Mouse (Mus musculus) heart, postnatal 0 days (tissue): ENCODE data around the gene Fam20b. TPM values are rescaled to one million over a fixed set of nuclear protein-coding genes. Genes with fewer than 3 reads are reported as not detected.
A peak's percentile ranks its signal among the peaks of the same experiment; 100 is the strongest.

Source experiments
- ATAC-seq: fragments of 200-750 bp; cut with Nextera tagmentation; 2 replicates; pipeline ENCODE4 v1.8.0; 2017; ENCODE audit warnings: low read depth, moderate number of reproducible peaks, moderate library complexity; ENCODE audit not compliant: insufficient read depth
- DNase-seq: peaks from one replicate; pipeline ENCODE4 v3.0.0-alpha.2; 2016; ENCODE audit warnings: low spot score
- H3K27ac ChIP-seq: fragments of 300-500 bp; sonication (generic); 2 replicates; pipeline ENCODE4 v1.5.1; 2014; ENCODE audit warnings: low read depth, mild to moderate bottlenecking
- H3K27me3 ChIP-seq: fragments of 300-500 bp; sonication (generic); 2 replicates; pipeline ENCODE4 v1.6.1; 2014; ENCODE audit warnings: low read length, mixed read lengths; ENCODE audit not compliant: control insufficient read depth, insufficient read depth
- H3K36me3 ChIP-seq: fragments of 300-500 bp; sonication (generic); replicated peaks from 2 replicates; pipeline ENCODE4 v1.6.1; 2014; ENCODE audit warnings: low read length, mixed read lengths; ENCODE audit not compliant: control insufficient read depth, insufficient read depth
- H3K4me1 ChIP-seq: fragments of 300-500 bp; sonication (generic); 2 replicates; pipeline ENCODE4 v1.6.1; 2014; ENCODE audit warnings: antibody characterized with exemption; ENCODE audit not compliant: control insufficient read depth, insufficient read depth
- H3K4me2 ChIP-seq: fragments of 300-500 bp; sonication (generic); 2 replicates; pipeline ENCODE4 v1.6.1; 2014; ENCODE audit warnings: low read depth, mild to moderate bottlenecking, low read length, moderate library complexity
- H3K4me3 ChIP-seq: fragments of 300-500 bp; sonication (generic); 2 replicates; pipeline ENCODE4 v1.5.1; 2014; ENCODE audit warnings: low read depth, low read length
- H3K9ac ChIP-seq: fragments of 300-500 bp; sonication (generic); replicated peaks from 2 replicates; pipeline ENCODE4 v1.6.1; 2014; ENCODE audit warnings: low read depth, low read length, mixed read lengths
- H3K9me3 ChIP-seq: fragments of 300-500 bp; sonication (generic); replicated peaks from 2 replicates; pipeline ENCODE4 v1.6.1; 2016; ENCODE audit warnings: low read length; ENCODE audit not compliant: control insufficient read depth
- CTCF ChIP-seq: IDR thresholded peaks from 2 replicates; pipeline ENCODE4 v1.5.1; 2016; ENCODE audit warnings: antibody characterized with exemption, control low read depth, low read depth
- EP300 ChIP-seq: IDR thresholded peaks from 2 replicates; pipeline ENCODE4 v1.6.1; 2016; ENCODE audit warnings: antibody characterized with exemption, low read depth
- WGBS: fragments of 180-500 bp; shearing (Covaris S2); extraction: QIAGEN DNeasy Blood & Tissue Kit; methylation state at CpG from one replicate; pipeline ENCODE4 v1.1.7; 2014; 5-methylcytosine and 5-hydroxymethylcytosine counted together
- polyA plus RNA-seq: library from polyadenylated mRNA; unstranded; fragments of >200 nt; fragmentation: Nextera tagmentation; extraction: Ambion mirVana; gene quantifications from 2 replicates; pipeline ENCODE4 v1.2.1, GENCODE M21; 2015
- total RNA-seq: library from RNA; depleted of rRNA; stranded (reverse); fragments of >200 nt; gene quantifications from 2 replicates; pipeline ENCODE4 v1.2.3, GENCODE M21; 2014; ENCODE audit warnings: low replicate concordance

Gene Fam20b
- total and polyA plus RNA-seq, 2 experiments from 2014 or later: 20.9 to 46.7 TPM

GRCm38 (mm10) chr1:156686025-156686661, 32.7 kb downstream of the Fam20b start:
- no peak for DNase-seq
- H3K4me1 ChIP-seq: no peaks in the 10 kb centered on the region
- H3K27ac ChIP-seq: no peak overlapping the region
- H3K4me2 ChIP-seq: no peak overlapping the region
- H3K9ac ChIP-seq: no peak overlapping the region
- TF ChIP-seq CTCF: no peak
- no peak for TF ChIP-seq EP300
- no peak overlapping the region for H3K4me3 ChIP-seq
- no peak for ATAC-seq
- H3K36me3 ChIP-seq: peaks cover 76% of the 10 kb centered on the region
- WGBS: 79% methylated on average over 7 of the region's 7 CpGs
- H3K9me3 ChIP-seq: no peaks in the 10 kb centered on the region
- H3K27me3 ChIP-seq: no peaks in the 10 kb centered on the region

GRCm38 (mm10) chr1:156679599-156679998, 39.3 kb downstream of the Fam20b start:
- H3K9me3 ChIP-seq: no peaks in the 10 kb centered on the region
- no peak for TF ChIP-seq EP300
- TF ChIP-seq CTCF: no peak
- H3K27me3 ChIP-seq: no peaks in the 10 kb centered on the region
- 63% methylated on average over 9 of the region's 9 CpGs for WGBS
- DNase-seq (no peak), ATAC-seq (no peak)
- peaks cover 35% of the 10 kb centered on the region for H3K36me3 ChIP-seq
- no peak overlapping the region for H3K4me2 ChIP-seq
- peaks cover 4% of the 10 kb centered on the region; the same call in 1 of the 2 replicates for H3K4me1 ChIP-seq
- H3K4me3 ChIP-seq: no peak overlapping the region
- no peak overlapping the region for H3K9ac ChIP-seq
- no peak overlapping the region for H3K27ac ChIP-seq

GRCm38 (mm10) chr1:156677230-156677629, 41.7 kb downstream of the Fam20b start:
- no peak for DNase-seq
- peaks cover 4% of the 10 kb centered on the region; the same call in 1 of the 2 replicates for H3K4me1 ChIP-seq

GRCm38 (mm10) chr1:156676596-156676995, 42.3 kb downstream of the Fam20b start:
- H3K27ac ChIP-seq: no peak overlapping the region
- ATAC-seq (no peak), DNase-seq (no peak)
- H3K4me2 ChIP-seq: no peak overlapping the region
- no peaks in the 10 kb centered on the region for H3K27me3 ChIP-seq
- no peak overlapping the region for H3K4me3 ChIP-seq
- WGBS: 52% methylated on average over 5 of the region's 5 CpGs
- H3K9me3 ChIP-seq: no peaks in the 10 kb centered on the region
- TF ChIP-seq EP300 (no peak), CTCF (no peak)
- peaks cover 20% of the 10 kb centered on the region for H3K36me3 ChIP-seq
- no peak overlapping the region for H3K9ac ChIP-seq
- H3K4me1 ChIP-seq: peaks cover 4% of the 10 kb centered on the region; the same call in 1 of the 2 replicates

More at GRCm38 (mm10) chr1:156677230-156677629, 41.7 kb downstream of the Fam20b start:
- 88% methylated on average over 3 of the region's 3 CpGs for WGBS
- Histone ChIP-seq H3K4me2 (no peak overlapping the region), H3K27me3 (no peaks in the 10 kb centered on the region), H3K9ac (no peak overlapping the region), H3K36me3 (peaks cover 20% of the 10 kb centered on the region), H3K27ac (no peak overlapping the region), H3K4me3 (no peak overlapping the region), H3K9me3 (no peaks in the 10 kb centered on the region)
- TF ChIP-seq CTCF (no peak), EP300 (no peak)
- ATAC-seq: no peak

- Histone ChIP-seq H3K4me3 (no peak overlapping the region), H3K4me1 (peaks cover 4% of the 10 kb centered on the region; the same call in 1 of the 2 replicates), H3K27me3 (no peaks in the 10 kb centered on the region), H3K36me3 (peaks cover 17% of the 10 kb centered on the region), H3K9me3 (no peaks in the 10 kb centered on the region), H3K4me2 (no peak overlapping the region), H3K27ac (no peak overlapping the region), H3K9ac (no peak overlapping the region)
- 17% methylated on average over 12 of the region's 12 CpGs for WGBS
- DNase-seq: peak; percentile 71
- peak; percentile 89 for TF ChIP-seq CTCF
- TF ChIP-seq EP300: no peak
- no peak for ATAC-seq
Observed at GRCm38 (mm10) chr1:156676171-156676570, 42.7 kb downstream of the Fam20b start.
